Mouse (Mus musculus): ENCODE data around the gene Lefty1. TPM values are rescaled to one million over a fixed set of nuclear protein-coding genes. Genes with fewer than 3 reads are reported as not detected.

The Lefty1 gene
- polyA plus RNA-seq, 1 experiment = 7.1 TPM

DNA sequence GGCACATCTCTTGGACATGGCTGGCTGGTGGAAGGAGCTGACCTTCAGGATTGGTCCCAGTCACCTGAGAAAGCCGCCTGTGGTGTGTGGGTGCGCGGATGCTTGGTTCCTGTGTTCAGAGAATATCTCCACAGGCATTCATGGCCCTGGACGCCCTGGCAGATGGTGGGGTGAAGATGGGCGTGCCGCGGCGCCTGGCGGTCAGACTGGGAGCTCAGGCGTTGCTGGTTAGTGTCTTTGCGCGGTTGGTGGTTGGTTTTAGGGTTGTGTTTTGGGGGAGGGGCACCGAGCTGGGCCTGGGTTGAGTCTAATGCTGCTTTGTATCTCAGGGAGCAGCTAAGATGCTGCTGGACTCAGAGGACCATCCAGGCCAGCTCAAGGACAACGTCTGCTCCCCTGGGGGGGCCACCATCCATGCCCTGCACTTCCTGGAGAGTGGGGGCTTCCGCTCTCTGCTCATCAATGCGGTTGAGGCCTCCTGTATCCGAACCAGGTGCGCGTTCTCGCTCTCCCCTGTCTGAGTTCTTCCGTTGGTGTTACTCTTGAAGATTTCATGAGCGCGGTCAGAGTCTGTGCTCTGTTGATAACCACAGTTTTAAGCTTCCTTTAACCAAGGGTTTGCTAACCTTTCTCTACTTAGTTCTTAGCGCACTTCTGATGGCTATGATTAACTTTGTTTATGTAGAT lies 28.2 kb upstream of the Lefty1 start:
- Histone ChIP-seq H3K27ac (ENCODE audit: insufficient read depth, low read depth, low read length) (no peak overlapping the region), H3K27me3 (ENCODE audit: control insufficient read depth, insufficient read depth, low read length) (no peaks in the 10 kb centered on the region), H3K4me1 (ENCODE audit: control insufficient read depth, insufficient read depth, insufficient read length, low read length) (no peaks in the 10 kb centered on the region; the same call in 1 of the 2 replicates), H3K4me3 (ENCODE audit: low read depth, low read length) (no peak overlapping the region), H3K36me3 (ENCODE audit: control insufficient read depth, insufficient read depth, low read length) (peaks cover 9% of the 10 kb centered on the region)
- TF ChIP-seq POLR2A (IDR thresholded peaks at IDR 0.05; ENCODE audit: low read depth, low read length) (no peak), CTCF (IDR thresholded peaks at IDR 0.05; ENCODE audit: extremely low read depth, insufficient read length, insufficient replicate concordance, low read depth, low read length) (no peak)
- 92% methylated on average over 24 of the region's 24 CpGs for WGBS

- Histone ChIP-seq H3K27ac (ENCODE audit: insufficient read depth, low read depth, low read length) (no peak overlapping the region), H3K27me3 (ENCODE audit: control insufficient read depth, insufficient read depth, low read length) (no peaks in the 10 kb centered on the region), H3K4me3 (ENCODE audit: low read depth, low read length) (no peak overlapping the region), H3K4me1 (ENCODE audit: control insufficient read depth, insufficient read depth, insufficient read length, low read length) (peaks cover 2% of the 10 kb centered on the region; the same call in 1 of the 2 replicates), H3K36me3 (ENCODE audit: control insufficient read depth, insufficient read depth, low read length) (peaks cover 9% of the 10 kb centered on the region)
- 47% methylated on average over 8 of the region's 8 CpGs for WGBS
- TF ChIP-seq POLR2A (IDR thresholded peaks at IDR 0.05; ENCODE audit: low read depth, low read length) (no peak), CTCF (IDR thresholded peaks at IDR 0.05; ENCODE audit: extremely low read depth, insufficient read length, insufficient replicate concordance, low read depth, low read length) (no peak)
Observed at GRCm38 (mm10) chr1:180911138-180911537, 23.7 kb upstream of the Lefty1 start.

DNA sequence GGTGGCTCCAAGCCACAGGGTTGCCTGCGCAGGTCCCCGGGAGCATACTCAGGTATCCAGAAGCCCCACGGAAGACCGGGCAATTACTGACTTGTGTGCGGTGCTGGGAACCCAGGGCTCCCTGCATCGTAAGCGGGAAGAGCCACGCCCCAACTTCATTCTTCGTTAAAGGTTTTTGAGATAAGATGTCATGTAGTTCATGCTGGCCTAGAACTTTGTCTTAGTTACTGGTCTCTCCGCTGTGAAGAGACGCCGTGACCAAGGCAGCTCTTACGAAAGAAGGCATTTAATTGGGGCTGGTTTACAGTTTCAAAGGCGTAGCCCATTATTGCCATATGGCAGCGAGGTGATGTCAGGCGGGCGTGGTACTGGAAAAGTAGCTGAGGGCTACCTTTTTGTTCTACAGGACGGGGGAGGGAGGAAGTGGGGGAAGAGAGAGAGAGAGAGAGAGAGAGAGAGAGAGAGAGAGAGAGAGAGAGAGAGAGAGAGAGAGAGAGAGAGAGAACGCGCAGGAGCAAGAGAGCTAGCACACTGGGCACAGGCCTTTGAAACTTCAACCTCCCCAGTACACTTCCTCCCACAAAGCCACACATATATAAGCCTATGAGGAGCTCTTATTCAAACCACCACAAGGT lies 23.1 kb upstream of the Lefty1 start:
- H3K4me1 ChIP-seq (ENCODE audit: control insufficient read depth, insufficient read depth, insufficient read length, low read length) = peaks cover 2% of the 10 kb centered on the region; the same call in 1 of the 2 replicates
- H3K27ac ChIP-seq (ENCODE audit: insufficient read depth, low read depth, low read length) = no peak overlapping the region
- H3K36me3 ChIP-seq (ENCODE audit: control insufficient read depth, insufficient read depth, low read length) = peaks cover 4% of the 10 kb centered on the region
- no peak overlapping the region for H3K4me3 ChIP-seq (ENCODE audit: low read depth, low read length)
- TF ChIP-seq POLR2A (IDR thresholded peaks at IDR 0.05; ENCODE audit: low read depth, low read length) = no peak
- no peak for TF ChIP-seq CTCF (IDR thresholded peaks at IDR 0.05; ENCODE audit: extremely low read depth, insufficient read length, insufficient replicate concordance, low read depth, low read length)
- 18% methylated on average over 20 of the region's 20 CpGs for WGBS
- no peaks in the 10 kb centered on the region for H3K27me3 ChIP-seq (ENCODE audit: control insufficient read depth, insufficient read depth, low read length)

DNA sequence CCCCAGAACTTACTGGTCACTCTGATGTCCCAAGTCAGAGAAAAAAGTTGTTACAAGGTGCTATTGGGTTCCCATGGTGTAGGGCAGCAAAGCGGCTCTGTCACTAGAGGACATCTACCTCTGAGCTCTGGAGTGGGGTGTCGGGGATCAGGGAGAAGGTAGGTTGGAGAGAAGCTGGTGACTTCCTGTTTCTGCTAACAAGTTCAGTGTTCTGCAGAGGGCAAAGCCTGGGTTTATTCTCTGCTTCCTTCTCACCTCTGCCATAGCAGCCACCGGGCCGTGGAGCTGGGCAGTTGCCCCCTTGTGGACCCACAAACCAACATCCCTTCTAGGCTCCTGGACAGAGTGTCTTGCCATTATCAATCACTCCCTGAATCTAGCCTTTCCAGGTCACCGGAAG lies 22.0 kb upstream of the Lefty1 start:
- 84% methylated on average over 5 of the region's 5 CpGs for WGBS
- H3K27me3 ChIP-seq (ENCODE audit: control insufficient read depth, insufficient read depth, low read length) = no peaks in the 10 kb centered on the region
- no peak overlapping the region for H3K27ac ChIP-seq (ENCODE audit: insufficient read depth, low read depth, low read length)
- TF ChIP-seq CTCF (IDR thresholded peaks at IDR 0.05; ENCODE audit: extremely low read depth, insufficient read length, insufficient replicate concordance, low read depth, low read length) = no peak
- no peak for TF ChIP-seq POLR2A (IDR thresholded peaks at IDR 0.05; ENCODE audit: low read depth, low read length)
- H3K36me3 ChIP-seq (ENCODE audit: control insufficient read depth, insufficient read depth, low read length) = no peaks in the 10 kb centered on the region
- H3K4me1 ChIP-seq (ENCODE audit: control insufficient read depth, insufficient read depth, insufficient read length, low read length) = peaks cover 2% of the 10 kb centered on the region; the same call in 1 of the 2 replicates
- no peak overlapping the region for H3K4me3 ChIP-seq (ENCODE audit: low read depth, low read length)

DNA sequence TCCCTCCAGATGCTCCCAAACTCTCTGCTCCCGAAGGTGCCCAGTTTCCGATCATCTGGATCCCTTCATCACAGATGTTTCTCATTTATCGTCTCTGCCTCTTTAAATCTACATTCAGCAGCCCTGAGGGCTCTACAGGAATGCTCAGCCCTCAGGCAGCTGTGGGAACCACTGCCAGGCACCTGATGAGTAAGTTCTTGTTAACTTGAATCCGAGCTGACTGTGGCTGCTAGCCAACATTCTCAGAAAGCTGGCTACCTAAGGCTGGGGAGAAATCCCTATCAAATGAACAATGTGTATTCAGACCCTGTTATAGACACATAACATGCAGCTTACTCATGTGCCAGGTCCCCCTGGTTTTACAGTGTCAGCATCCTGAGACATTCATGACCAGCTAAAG lies 21.0 kb upstream of the Lefty1 start:
- no peaks in the 10 kb centered on the region for H3K36me3 ChIP-seq (ENCODE audit: control insufficient read depth, insufficient read depth, low read length)
- no peak overlapping the region for H3K4me3 ChIP-seq (ENCODE audit: low read depth, low read length)
- peaks cover 2% of the 10 kb centered on the region; the same call in 1 of the 2 replicates for H3K4me1 ChIP-seq (ENCODE audit: control insufficient read depth, insufficient read depth, insufficient read length, low read length)
- no peak overlapping the region for H3K27ac ChIP-seq (ENCODE audit: insufficient read depth, low read depth, low read length)
- 72% methylated on average over 4 of the region's 4 CpGs for WGBS
- H3K27me3 ChIP-seq (ENCODE audit: control insufficient read depth, insufficient read depth, low read length) = no peaks in the 10 kb centered on the region
- TF ChIP-seq POLR2A (IDR thresholded peaks at IDR 0.05; ENCODE audit: low read depth, low read length) = no peak
- no peak for TF ChIP-seq CTCF (IDR thresholded peaks at IDR 0.05; ENCODE audit: extremely low read depth, insufficient read length, insufficient replicate concordance, low read depth, low read length)

GRCm38 (mm10) chr1:180916425-180916824 lies 18.4 kb upstream of the Lefty1 start:
- TF ChIP-seq CTCF (IDR thresholded peaks at IDR 0.05; ENCODE audit: extremely low read depth, insufficient read length, insufficient replicate concordance, low read depth, low read length) (no peak), POLR2A (IDR thresholded peaks at IDR 0.05; ENCODE audit: low read depth, low read length) (no peak)
- Histone ChIP-seq H3K4me1 (ENCODE audit: control insufficient read depth, insufficient read depth, insufficient read length, low read length) (peaks cover 2% of the 10 kb centered on the region; the same call in 1 of the 2 replicates), H3K27me3 (ENCODE audit: control insufficient read depth, insufficient read depth, low read length) (no peaks in the 10 kb centered on the region), H3K36me3 (ENCODE audit: control insufficient read depth, insufficient read depth, low read length) (no peaks in the 10 kb centered on the region), H3K4me3 (ENCODE audit: low read depth, low read length) (no peak overlapping the region), H3K27ac (ENCODE audit: insufficient read depth, low read depth, low read length) (no peak overlapping the region)
- WGBS = 81% methylated on average over 11 of the region's 11 CpGs

DNA sequence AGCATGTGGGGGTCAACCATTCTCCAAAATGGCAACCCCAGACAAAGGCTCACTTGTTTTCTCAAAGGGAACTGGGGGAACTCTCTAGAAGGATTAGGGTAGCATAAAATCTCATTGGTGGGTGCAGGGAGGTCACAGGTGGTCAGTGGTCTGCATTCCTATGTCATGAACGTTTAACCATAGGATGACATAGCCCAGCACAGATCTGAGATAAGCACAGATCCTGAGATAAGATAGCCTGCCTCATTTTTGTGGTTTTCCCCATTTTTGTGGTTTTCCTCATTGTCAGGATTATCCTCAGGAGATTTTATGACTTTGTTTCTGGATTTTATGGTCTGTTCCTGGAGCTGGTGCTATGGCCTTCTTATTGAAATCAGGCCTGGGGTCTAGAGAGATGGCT lies 17.8 kb upstream of the Lefty1 start:
- H3K27me3 ChIP-seq (ENCODE audit: control insufficient read depth, insufficient read depth, low read length) = no peaks in the 10 kb centered on the region
- no peaks in the 10 kb centered on the region for H3K36me3 ChIP-seq (ENCODE audit: control insufficient read depth, insufficient read depth, low read length)
- no peaks in the 10 kb centered on the region for H3K4me1 ChIP-seq (ENCODE audit: control insufficient read depth, insufficient read depth, insufficient read length, low read length)
- 24% methylated on average over 1 of the region's 1 CpGs for WGBS
- no peak overlapping the region for H3K27ac ChIP-seq (ENCODE audit: insufficient read depth, low read depth, low read length)
- no peak overlapping the region for H3K4me3 ChIP-seq (ENCODE audit: low read depth, low read length)
- TF ChIP-seq CTCF (IDR thresholded peaks at IDR 0.05; ENCODE audit: extremely low read depth, insufficient read length, insufficient replicate concordance, low read depth, low read length) = no peak
- no peak for TF ChIP-seq POLR2A (IDR thresholded peaks at IDR 0.05; ENCODE audit: low read depth, low read length)

Data from small intestine, adult 2 months (tissue).